Mouse (Mus musculus) kidney, adult 2 months (tissue): ENCODE results near the gene Bcas1. TPM values are rescaled to one million over a fixed set of nuclear protein-coding genes. Genes with fewer than 3 reads are reported as not detected.
A peak's percentile ranks its signal among the peaks of the same experiment; 100 is the strongest.

Source experiments
- DNase-seq: peaks from one replicate; pipeline ENCODE4 v3.0.0; 2021
- H3K27ac ChIP-seq: fragments of 200-500 bp; 2 replicates; pipeline ENCODE4 v1.5.1; 2012; ENCODE audit warnings: low read depth, low read length, control low read depth, inconsistent platforms; ENCODE audit not compliant: insufficient read depth
- H3K27me3 ChIP-seq: fragments of 200-500 bp; replicated peaks from 2 replicates; pipeline ENCODE4 v1.6.1; 2012; ENCODE audit warnings: mild to moderate bottlenecking, moderate library complexity, low read length, inconsistent platforms; ENCODE audit not compliant: control insufficient read depth, insufficient read depth
- H3K36me3 ChIP-seq: fragments of 200-500 bp; 2 replicates; pipeline ENCODE4 v1.6.1; 2012; ENCODE audit warnings: mild to moderate bottlenecking, moderate library complexity, low read length, inconsistent platforms; ENCODE audit not compliant: control insufficient read depth, insufficient read depth
- H3K4me1 ChIP-seq: fragments of 200-500 bp; 2 replicates; pipeline ENCODE4 v1.6.1; 2011; ENCODE audit warnings: low read length; ENCODE audit not compliant: control insufficient read depth, insufficient read depth
- H3K4me3 ChIP-seq: fragments of 200-500 bp; 2 replicates; pipeline ENCODE4 v1.5.1; 2011; ENCODE audit warnings: mild to moderate bottlenecking, low read depth, low read length, control low read depth; ENCODE audit not compliant: insufficient read depth
- CTCF ChIP-seq: fragments of 200-500 bp; conservative IDR thresholded peaks from 2 replicates; pipeline ENCODE4 v1.5.1; 2011; ENCODE audit warnings: low read depth, mild to moderate bottlenecking, control low read depth, low read length, moderate library complexity, mixed read lengths; ENCODE audit not compliant: insufficient read depth, insufficient read length
- POLR2A ChIP-seq: fragments of 200-500 bp; IDR thresholded peaks from one replicate; pipeline ENCODE4 v1.6.1; 2011; ENCODE audit warnings: low read depth, low read length, control low read depth
- WGBS: fragments of 180-500 bp; shearing (Covaris S2); methylation state at CpG from one replicate; pipeline ENCODE4 v1.1.7; 2018; 5-methylcytosine and 5-hydroxymethylcytosine counted together
- polyA plus RNA-seq: library from polyadenylated mRNA; depleted of rRNA; stranded (reverse); fragments of >200 nt; gene quantifications from 2 replicates; pipeline ENCODE4 v1.2.3, GENCODE M21; 2012

Gene Bcas1
- polyA plus RNA-seq, 1 experiment: 0.45 TPM

GRCm38 (mm10) chr2:170401211-170401799 is 26.3 kb downstream of the Bcas1 start:
- H3K4me3 ChIP-seq: no peak overlapping the region
- H3K27me3 ChIP-seq: no peaks in the 10 kb centered on the region
- TF ChIP-seq CTCF: peak; percentile 92
- no peak for TF ChIP-seq POLR2A
- WGBS: 2% methylated on average over 17 of the region's 17 CpGs
- no peak overlapping the region for H3K27ac ChIP-seq
- H3K36me3 ChIP-seq: no peaks in the 10 kb centered on the region
- DNase-seq: peak; percentile 70
- no peaks in the 10 kb centered on the region for H3K4me1 ChIP-seq

DNA sequence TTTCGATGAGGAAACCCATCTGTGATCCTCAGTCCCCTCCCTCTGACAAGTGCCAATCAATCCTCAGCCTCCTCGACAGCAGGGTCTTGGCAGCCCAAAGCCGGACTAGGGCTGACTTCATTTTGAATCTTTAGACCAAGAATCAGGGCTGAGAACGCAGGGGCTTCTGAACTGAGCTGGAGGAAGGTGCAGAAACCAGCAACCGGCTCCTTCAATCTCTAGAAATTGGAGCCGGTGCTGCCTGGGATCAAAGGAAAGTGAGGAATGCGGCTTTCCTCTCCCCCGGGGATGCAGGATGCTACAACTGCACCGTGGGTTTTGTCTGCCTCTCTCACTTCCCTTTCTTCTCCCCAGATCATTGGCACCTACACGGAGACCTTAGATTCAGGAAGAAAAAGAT is 27.0 kb downstream of the Bcas1 start:
- DNase-seq: no peak
- no peaks in the 10 kb centered on the region for H3K36me3 ChIP-seq
- no peaks in the 10 kb centered on the region for H3K27me3 ChIP-seq
- no peak overlapping the region for H3K27ac ChIP-seq
- H3K4me1 ChIP-seq: no peaks in the 10 kb centered on the region
- TF ChIP-seq POLR2A (no peak), CTCF (no peak)
- no peak overlapping the region for H3K4me3 ChIP-seq
- 7% methylated on average over 10 of the region's 10 CpGs for WGBS

DNA sequence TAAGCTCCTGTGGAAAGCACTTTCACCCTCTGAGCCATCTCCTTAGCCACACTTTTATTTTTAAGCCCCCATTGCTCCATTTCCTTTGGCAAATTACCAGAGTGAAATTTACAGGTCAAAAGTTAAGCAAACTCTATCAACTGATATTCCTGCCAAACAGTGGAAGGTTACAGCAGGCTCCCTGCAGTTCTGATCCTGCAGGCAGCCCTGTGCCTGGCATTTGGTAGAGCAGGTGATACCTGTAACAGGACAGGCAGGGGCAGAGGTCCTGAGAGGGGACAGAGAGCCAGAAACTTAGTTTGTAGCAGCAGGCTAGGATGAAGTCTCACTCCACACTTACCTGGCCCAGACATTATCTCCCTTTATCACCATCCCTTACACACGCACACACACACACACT is 35.7 kb downstream of the Bcas1 start:
- Histone ChIP-seq H3K4me1 (no peaks in the 10 kb centered on the region), H3K4me3 (no peak overlapping the region), H3K27ac (no peak overlapping the region), H3K27me3 (no peaks in the 10 kb centered on the region), H3K36me3 (no peaks in the 10 kb centered on the region)
- WGBS: 94% methylated on average over 1 of the region's 1 CpGs
- no peak for TF ChIP-seq CTCF
- no peak for TF ChIP-seq POLR2A
- DNase-seq: no peak

- no peaks in the 10 kb centered on the region for H3K27me3 ChIP-seq
- no peaks in the 10 kb centered on the region for H3K36me3 ChIP-seq
- TF ChIP-seq POLR2A: no peak
- no peak for TF ChIP-seq CTCF
- H3K4me1 ChIP-seq: no peaks in the 10 kb centered on the region
- 68% methylated on average over 5 of the region's 5 CpGs for WGBS
- H3K27ac ChIP-seq: no peak overlapping the region
- peak; percentile 6 for DNase-seq
- no peak overlapping the region for H3K4me3 ChIP-seq
These were observed 39.3 kb downstream of the Bcas1 start for GRCm38 (mm10) chr2:170388320-170388719.

DNA sequence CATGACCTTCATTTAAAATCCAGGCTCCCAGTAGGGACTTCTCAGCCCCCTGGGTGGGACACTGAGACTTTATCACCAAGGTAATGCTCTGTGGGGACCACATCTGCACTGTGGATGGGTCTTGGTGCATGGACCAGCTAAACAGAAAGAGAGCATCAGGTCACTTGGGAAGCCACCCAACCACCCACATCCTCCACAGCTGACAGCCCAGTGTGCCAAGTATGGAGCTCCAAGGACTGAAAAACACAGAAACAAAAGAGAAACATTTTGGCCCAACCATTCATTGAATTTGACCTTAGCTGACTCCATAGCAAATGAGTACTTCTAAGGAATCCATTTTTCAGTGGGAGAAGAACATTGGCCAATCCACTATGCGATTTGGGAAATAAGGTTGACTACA is 42.1 kb downstream of the Bcas1 start:
- Histone ChIP-seq H3K4me3 (no peak overlapping the region), H3K27ac (no peak overlapping the region), H3K36me3 (no peaks in the 10 kb centered on the region), H3K4me1 (no peaks in the 10 kb centered on the region), H3K27me3 (no peaks in the 10 kb centered on the region)
- DNase-seq: no peak
- WGBS: 97% methylated on average over 1 of the region's 1 CpGs
- no peak for TF ChIP-seq CTCF
- no peak for TF ChIP-seq POLR2A

- no peak for DNase-seq
- no peaks in the 10 kb centered on the region for H3K27me3 ChIP-seq
- H3K4me1 ChIP-seq: no peaks in the 10 kb centered on the region
- H3K36me3 ChIP-seq: no peaks in the 10 kb centered on the region
- TF ChIP-seq POLR2A (no peak), CTCF (no peak)
- H3K4me3 ChIP-seq: no peak overlapping the region
- H3K27ac ChIP-seq: no peak overlapping the region
- WGBS: 79% methylated on average over 1 of the region's 1 CpGs
These were observed 42.9 kb downstream of the Bcas1 start for GRCm38 (mm10) chr2:170384770-170385169.

- no peak overlapping the region for H3K27ac ChIP-seq
- H3K27me3 ChIP-seq: no peaks in the 10 kb centered on the region
- no peaks in the 10 kb centered on the region for H3K36me3 ChIP-seq
- TF ChIP-seq CTCF (no peak), POLR2A (no peak)
- no peak overlapping the region for H3K4me3 ChIP-seq
- no peaks in the 10 kb centered on the region for H3K4me1 ChIP-seq
- no peak for DNase-seq
- WGBS: 93% methylated on average over 10 of the region's 10 CpGs
These were observed 54.3 kb downstream of the Bcas1 start for GRCm38 (mm10) chr2:170373391-170373790.
